ENCODE assay signal across 8 mouse cellular contexts in the genomic region with DNA sequence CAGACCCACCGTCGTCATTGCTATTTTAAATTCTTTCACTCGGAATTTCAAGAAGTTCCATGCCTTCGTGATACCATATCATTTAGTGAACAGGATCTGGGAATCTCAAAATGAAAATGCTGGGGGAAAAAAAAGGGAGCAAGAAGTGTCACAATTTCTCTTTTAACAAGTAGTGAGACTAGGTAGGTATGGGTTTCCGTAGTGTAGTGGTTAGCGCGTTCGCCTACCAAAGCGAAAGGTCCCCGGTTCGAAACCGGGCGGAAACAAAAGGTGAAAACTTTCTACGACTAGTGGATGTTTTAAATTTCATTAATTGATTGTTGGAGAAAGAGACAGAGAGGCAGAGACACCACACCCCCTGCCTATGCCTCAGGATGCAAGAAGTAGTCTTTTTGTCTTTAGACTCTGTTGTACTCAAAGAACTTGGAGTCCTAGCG. TPM values are rescaled to one million over a fixed set of nuclear protein-coding genes. Genes with fewer than 3 reads are reported as not detected.
DNase-seq lines count a peak whose midpoint lies in the region; ATAC-seq and TF ChIP-seq lines count a peak whose summit lies in the region.

No protein-coding gene starts in this region.

- H3K4me3 ChIP-seq in intestine, embryonic 14.5 days (ENCODE audit: low read depth, low read length) = peak overlapping the region; percentile 46
- peak overlapping the region; percentile 34 to 65 for H3K4me3 ChIP-seq in liver, embryonic 14.5 days (ENCODE audit: insufficient read depth in 1 of 2, low read depth in 2 of 2, low read length in 2 of 2)
- H3K4me3 ChIP-seq in testis, adult 2 months (ENCODE audit: control insufficient read depth, low read depth, low read length) = peak overlapping the region; percentile 44

- TF ChIP-seq POLR2A in testis, adult 2 months (IDR thresholded peaks at IDR 0.05; ENCODE audit: control insufficient read depth, low read depth, low read length) = no peak

- peak overlapping the region; percentile 27; the same call in 1 of the 2 replicates for H3K9ac ChIP-seq in intestine, embryonic 14.5 days (ENCODE audit: low read length)
- 0 out of 2 replicates have a peak overlapping the region, but pooled peaks have one; percentile 10 for H3K9ac ChIP-seq in liver, embryonic 14.5 days (replicated peaks)

- peak; percentile 48; the same call in 1 of the 2 replicates for ATAC-seq in frontal cortex, adult (ENCODE audit: low TSS enrichment)
- ATAC-seq in intestine, embryonic 14.5 days (replicated peaks; ENCODE audit: low FRiP score, low TSS enrichment, low read depth) = peak; percentile 41; the same call in 1 of the 2 replicates
- ATAC-seq in liver, embryonic 14.5 days (ENCODE audit: insufficient read depth) = peak; percentile 72

- peaks cover 13% of the 10 kb centered on the region; the same call in 1 of the 2 replicates for H3K4me1 ChIP-seq in intestine, embryonic 14.5 days (replicated peaks; ENCODE audit: control insufficient read depth, insufficient read depth, low read length)
- H3K4me1 ChIP-seq in liver, embryonic 14.5 days (replicated peaks; ENCODE audit: control insufficient read depth in 2 of 2, insufficient read depth in 2 of 2, low read length in 1 of 2) = peaks cover 9 to 21% of the 10 kb centered on the region in 2 experiments
- peaks cover 5% of the 10 kb centered on the region for H3K4me1 ChIP-seq in testis, adult 2 months (ENCODE audit: control insufficient read depth, insufficient read depth, low read length)

- TF ChIP-seq EP300 in liver, embryonic 14.5 days (IDR thresholded peaks at IDR 0.05; ENCODE audit: low read depth) = no peak

- DNase-seq in layer of hippocampus, postnatal 10 days (ENCODE audit: low spot score in 2 of 2) = peak; percentile 42 to 65
- no peak for DNase-seq in layer of hippocampus, postnatal 14 days (ENCODE audit: low spot score in 2 of 2)
- peak; percentile 62 for DNase-seq in cerebellum, adult 9-11 months
- DNase-seq in intestine, embryonic 14.5 days (ENCODE audit: low spot score) = peak; percentile 91
- DNase-seq in liver, embryonic 14.5 days (ENCODE audit: low read depth in 3 of 3, low spot score in 3 of 3) = peak; percentile 75 to 79 (median 77)
- peak; percentile 94 for DNase-seq in naive thymus-derived CD4-positive, alpha-beta T cell, adult 2 months (ENCODE audit: low read depth)

- peak overlapping the region; percentile 81 for H3K4me2 ChIP-seq in intestine, embryonic 14.5 days (ENCODE audit: low read length)
- peak overlapping the region; percentile 62 for H3K4me2 ChIP-seq in liver, embryonic 14.5 days (ENCODE audit: low read depth)

- under 1% methylated on average over 15 of the region's 15 CpGs for WGBS in intestine, embryonic 14.5 days
- WGBS in liver, embryonic 14.5 days (ENCODE audit: insufficient replicate concordance) = under 1% methylated on average over 15 of the region's 15 CpGs

- H3K27ac ChIP-seq in intestine, embryonic 14.5 days (ENCODE audit: low read depth) = no peak overlapping the region
- H3K27ac ChIP-seq in liver, embryonic 14.5 days = no peak overlapping the region
- no peak overlapping the region for H3K27ac ChIP-seq in testis, adult 2 months (ENCODE audit: control insufficient read depth, insufficient read depth, low read depth, low read length)

- no peak; the same call in 1 of the 2 replicates for TF ChIP-seq CTCF in liver, embryonic 14.5 days (IDR thresholded peaks at IDR 0.05; ENCODE audit: low read depth)
- no peak for TF ChIP-seq CTCF in testis, adult 2 months (IDR thresholded peaks at IDR 0.05; ENCODE audit: control insufficient read depth, insufficient read depth, insufficient replicate concordance, low read depth, low read length)

- no peaks in the 10 kb centered on the region for H3K36me3 ChIP-seq in intestine, embryonic 14.5 days (ENCODE audit: control insufficient read depth, insufficient read depth, low read length)
- no peaks in the 10 kb centered on the region for H3K36me3 ChIP-seq in liver, embryonic 14.5 days (replicated peaks; ENCODE audit: control insufficient read depth, insufficient read depth, low read depth)
- no peaks in the 10 kb centered on the region for H3K36me3 ChIP-seq in testis, adult 2 months (ENCODE audit: control insufficient read depth, insufficient read depth, low read length)

- H3K9me3 ChIP-seq in intestine, embryonic 14.5 days (ENCODE audit: control insufficient read depth, low read length) = no peaks in the 10 kb centered on the region
- no peaks in the 10 kb centered on the region for H3K9me3 ChIP-seq in liver, embryonic 14.5 days (ENCODE audit: control insufficient read depth, low read length)

- H3K27me3 ChIP-seq in intestine, embryonic 14.5 days (replicated peaks; ENCODE audit: control insufficient read depth, insufficient read depth, low read length) = no peaks in the 10 kb centered on the region; the same call in 1 of the 2 replicates
- H3K27me3 ChIP-seq in liver, embryonic 14.5 days (ENCODE audit: control insufficient read depth, insufficient read depth, low read length) = peaks cover 15% of the 10 kb centered on the region
- no peaks in the 10 kb centered on the region for H3K27me3 ChIP-seq in testis, adult 2 months (ENCODE audit: control insufficient read depth, insufficient read depth, low read length)

RNA-seq across cellular contexts. Expression of a gene that starts 2.4 kb away (rescaled TPM):
- total RNA-seq in layer of hippocampus, postnatal 10 days (2021) = 1 to 10 TPM; 4.9 to 5.6 TPM
- total RNA-seq in layer of hippocampus, postnatal 14 days (2021) = 1 to 10 TPM; 2.4 to 3.3 TPM
- polyA plus RNA-seq in intestine, embryonic 14.5 days (2014; fragmentation: Nextera tagmentation; extraction: Ambion mirVana) = 1.4 and 1.5 TPM in 2 replicates
- polyA plus RNA-seq in liver, embryonic 14.5 days (2012; rRNA removed) = 0.09 and 0.23 TPM in 2 replicates
- 0.04 and 0.13 TPM in 2 replicates for polyA plus RNA-seq in liver, embryonic 14.5 days (2014; fragmentation: Nextera tagmentation; extraction: Ambion mirVana)
- polyA plus RNA-seq in testis, adult 2 months (2012; rRNA removed) = 16.3 and 18.3 TPM in 2 replicates

RNA-seq across cellular contexts. Expression of a gene that starts 2.9 kb away (rescaled TPM):
- total RNA-seq in layer of hippocampus, postnatal 10 days (2021) = 1 to 10 TPM in 1 of 2 experiments, under 1 TPM in 1; 0.98 to 1.4 TPM
- 1 to 10 TPM; 1.4 to 1.9 TPM for total RNA-seq in layer of hippocampus, postnatal 14 days (2021)
- polyA plus RNA-seq in intestine, embryonic 14.5 days (2014; fragmentation: Nextera tagmentation; extraction: Ambion mirVana) = 3.9 and 4.1 TPM in 2 replicates
- polyA plus RNA-seq in liver, embryonic 14.5 days (2012; rRNA removed) = 9.6 and 12.4 TPM in 2 replicates
- polyA plus RNA-seq in liver, embryonic 14.5 days (2014; fragmentation: Nextera tagmentation; extraction: Ambion mirVana) = 1.6 and 2.8 TPM in 2 replicates
- 4.8 and 7.2 TPM in 2 replicates for polyA plus RNA-seq in testis, adult 2 months (2012; rRNA removed)

RNA-seq across cellular contexts. Expression of a gene that starts 6.4 kb away (rescaled TPM):
- 10 to 100 TPM; 44.1 to 58.1 TPM for total RNA-seq in layer of hippocampus, postnatal 10 days (2021)
- total RNA-seq in layer of hippocampus, postnatal 14 days (2021) = 10 to 100 TPM; 47.1 to 48.6 TPM
- 5.0 and 6.2 TPM in 2 replicates for polyA plus RNA-seq in intestine, embryonic 14.5 days (2014; fragmentation: Nextera tagmentation; extraction: Ambion mirVana)
- polyA plus RNA-seq in liver, embryonic 14.5 days (2012; rRNA removed) = 8.2 and 9.2 TPM in 2 replicates
- 1.0 and 1.3 TPM in 2 replicates for polyA plus RNA-seq in liver, embryonic 14.5 days (2014; fragmentation: Nextera tagmentation; extraction: Ambion mirVana)
- polyA plus RNA-seq in testis, adult 2 months (2012; rRNA removed) = 85.7 and 95.5 TPM in 2 replicates

RNA-seq across cellular contexts. Expression of a gene that starts 23.4 kb away (rescaled TPM):
- total RNA-seq in layer of hippocampus, postnatal 10 days (2021) = 100 to 1,000 TPM; 336 to 363 TPM
- 100 to 1,000 TPM; 285 to 287 TPM for total RNA-seq in layer of hippocampus, postnatal 14 days (2021)
- polyA plus RNA-seq in intestine, embryonic 14.5 days (2014; fragmentation: Nextera tagmentation; extraction: Ambion mirVana) = 1,049 and 1,145 TPM in 2 replicates
- polyA plus RNA-seq in liver, embryonic 14.5 days (2012; rRNA removed) = 1,100 and 1,184 TPM in 2 replicates
- 669 and 674 TPM in 2 replicates for polyA plus RNA-seq in liver, embryonic 14.5 days (2014; fragmentation: Nextera tagmentation; extraction: Ambion mirVana)
- polyA plus RNA-seq in testis, adult 2 months (2012; rRNA removed) = 208 and 217 TPM in 2 replicates

RNA-seq across cellular contexts. Expression of a gene that starts 47.9 kb away (rescaled TPM):
- 1 to 10 TPM; 3.3 TPM for total RNA-seq in layer of hippocampus, postnatal 10 days (2021)
- total RNA-seq in layer of hippocampus, postnatal 14 days (2021) = 1 to 10 TPM; 4.2 to 5.2 TPM
- 14.7 and 16.2 TPM in 2 replicates for polyA plus RNA-seq in intestine, embryonic 14.5 days (2014; fragmentation: Nextera tagmentation; extraction: Ambion mirVana)
- 7.6 and 10.4 TPM in 2 replicates for polyA plus RNA-seq in liver, embryonic 14.5 days (2012; rRNA removed)
- 15.1 and 16.6 TPM in 2 replicates for polyA plus RNA-seq in liver, embryonic 14.5 days (2014; fragmentation: Nextera tagmentation; extraction: Ambion mirVana)
- polyA plus RNA-seq in testis, adult 2 months (2012; rRNA removed) = 0.75 and 0.78 TPM in 2 replicates

Comparison
In these comparisons a context has a peak if more than half of its experiments do, and no peak if none do; other contexts are left out.
1. DNase-seq: peak in layer of hippocampus, postnatal 10 days (2 of 2), cerebellum, adult 9-11 months (single experiment), intestine, embryonic 14.5 days (single experiment), liver, embryonic 14.5 days (3 of 3) and naive thymus-derived CD4-positive, alpha-beta T cell, adult 2 months (single experiment); none in layer of hippocampus, postnatal 14 days (0 of 2).
2. Peak in every context shown above with its lines, with median percentiles within 50 percentile points of each other: ATAC-seq and H3K4me3 ChIP-seq.